Mouse (Mus musculus) embryonic fibroblast, embryonic 13.5 days (primary cell): ENCODE measurements around the gene Vapb. TPM values are rescaled to one million over a fixed set of nuclear protein-coding genes. Genes with fewer than 3 reads are reported as not detected.
"Not testable (repeated sequence)": the region's sequence is repeated elsewhere in the genome, so short reads cannot be mapped to it uniquely, and the experiment has no call there.

Source experiments
- H3K27ac ChIP-seq: 2 replicates; pipeline ENCODE4 v1.5.1; 2012; ENCODE audit warnings: low read length, control low read depth, inconsistent platforms; ENCODE audit not compliant: insufficient read depth
- H3K4me1 ChIP-seq: 2 replicates; pipeline ENCODE4 v1.6.1; 2011; ENCODE audit warnings: low read length; ENCODE audit not compliant: control insufficient read depth, insufficient read depth
- H3K4me3 ChIP-seq: 2 replicates; pipeline ENCODE4 v1.5.1; 2011; ENCODE audit warnings: mild to moderate bottlenecking, control low read depth, low read length; ENCODE audit not compliant: insufficient read depth
- CTCF ChIP-seq: IDR thresholded peaks from 2 replicates; pipeline ENCODE4 v1.5.1; 2011; ENCODE audit warnings: mild to moderate bottlenecking, control low read depth, low read length, moderate library complexity, borderline replicate concordance; ENCODE audit not compliant: insufficient read depth
- POLR2A ChIP-seq: IDR thresholded peaks from 2 replicates; pipeline ENCODE4 v1.6.1; 2011; ENCODE audit warnings: low read depth, mild to moderate bottlenecking, control low read depth, low read length, moderate library complexity
- polyA plus RNA-seq: library from polyadenylated mRNA; stranded (reverse); fragments of >200 nt; gene quantifications from 2 replicates; pipeline ENCODE4 v1.2.4, GENCODE M21; 2011; ENCODE audit warnings: low read depth; ENCODE audit not compliant: missing spikeins, insufficient read length

The Vapb gene
- polyA plus RNA-seq: 85.8 and 99.1 TPM in 2 replicates

DNA sequence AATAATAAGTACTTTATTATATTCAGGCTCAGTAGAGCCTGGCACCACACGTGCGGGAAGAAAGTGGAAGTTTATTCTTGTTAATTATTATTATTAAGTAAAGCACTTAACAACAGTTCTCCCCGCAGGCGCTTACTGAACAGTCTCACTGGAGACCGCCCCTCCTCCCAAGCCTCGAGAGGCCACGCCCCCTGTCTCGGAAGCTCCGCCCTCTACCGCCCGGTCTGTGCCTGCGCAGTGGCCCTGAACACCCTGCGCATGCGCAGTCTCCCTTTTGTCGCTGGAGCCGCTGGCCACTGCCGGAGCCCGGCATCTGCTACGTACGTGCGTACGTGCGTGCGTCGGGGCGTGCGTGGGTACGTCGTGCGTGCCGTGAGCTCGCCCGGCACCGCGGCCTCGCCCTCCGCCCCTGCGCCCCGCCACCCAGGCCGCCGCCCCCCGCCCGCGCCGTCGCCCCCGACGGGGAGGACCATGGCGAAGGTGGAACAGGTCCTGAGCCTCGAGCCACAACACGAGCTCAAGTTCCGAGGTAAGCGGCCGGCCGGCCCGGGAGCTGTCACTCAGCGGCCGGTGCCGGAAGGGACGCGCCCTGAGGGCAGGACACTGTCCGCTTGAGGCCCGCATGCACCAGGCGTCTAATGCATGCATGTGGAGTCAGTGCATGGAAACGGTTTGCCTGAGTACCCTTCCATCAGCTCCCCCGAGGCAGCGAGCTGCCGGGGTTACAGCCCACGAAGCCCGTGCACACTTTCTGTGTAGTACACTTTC is at the start of gene Vapb:
Gene Vapb (plus strand): TSS at position 290 of the 768 bp plus-strand sequence.
- no peaks in the 10 kb centered on the region for H3K4me1 ChIP-seq
- peak within 1 kb of the TSS; percentile 90 for H3K4me3 ChIP-seq
- no peak within 1 kb of the TSS for H3K27ac ChIP-seq
- TF ChIP-seq CTCF: no peak
- TF ChIP-seq POLR2A: peak; percentile 62

DNA sequence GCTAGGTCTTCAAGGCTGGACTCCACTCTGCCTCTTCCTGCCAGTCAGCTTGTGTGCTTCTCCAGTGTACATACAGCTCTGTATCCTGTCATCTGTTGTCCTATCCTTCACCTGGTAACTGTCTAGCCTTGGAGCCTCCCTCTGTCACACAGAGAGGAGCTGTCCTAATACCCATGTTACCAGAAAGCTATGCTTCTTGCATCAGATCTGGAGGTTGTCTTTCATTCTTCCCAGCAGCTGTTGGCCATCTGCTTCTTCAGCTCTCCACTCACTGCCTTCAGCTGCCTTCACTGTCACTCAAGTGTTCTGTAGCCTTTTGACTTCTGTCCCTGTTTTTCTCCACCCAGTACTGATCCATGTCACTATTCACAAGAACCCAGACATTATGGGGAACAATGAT is 47.5 kb upstream of the Vapb start:
- no peak overlapping the region for H3K4me3 ChIP-seq
- H3K27ac ChIP-seq: no peak overlapping the region
- TF ChIP-seq CTCF (no peak), POLR2A (no peak)
- no peaks in the 10 kb centered on the region for H3K4me1 ChIP-seq

GRCm38 (mm10) chr2:173691748-173692147 is 45.6 kb upstream of the Vapb start:
- TF ChIP-seq CTCF: no peak
- no peak for TF ChIP-seq POLR2A
- Histone ChIP-seq H3K27ac (no peak overlapping the region), H3K4me1 (no peaks in the 10 kb centered on the region), H3K4me3 (no peak overlapping the region)

- Histone ChIP-seq H3K4me3 (no peak overlapping the region), H3K4me1 (no peaks in the 10 kb centered on the region), H3K27ac (no peak overlapping the region)
- TF ChIP-seq POLR2A: no peak
- no peak for TF ChIP-seq CTCF
Measured at GRCm38 (mm10) chr2:173692693-173693092, 44.6 kb upstream of the Vapb start.

- Histone ChIP-seq H3K4me1 (peaks cover 10% of the 10 kb centered on the region), H3K4me3 (no peak overlapping the region), H3K27ac (no peak overlapping the region)
- no peak for TF ChIP-seq POLR2A
- TF ChIP-seq CTCF: no peak
Measured at GRCm38 (mm10) chr2:173698850-173699249, 38.5 kb upstream of the Vapb start.

GRCm38 (mm10) chr2:173702096-173702866 is 35.0 kb upstream of the Vapb start:
- Histone ChIP-seq H3K4me1 (peaks cover 13% of the 10 kb centered on the region), H3K27ac (no peak overlapping the region), H3K4me3 (no peak overlapping the region)
- TF ChIP-seq POLR2A (no peak), CTCF (no peak)

GRCm38 (mm10) chr2:173702867-173703237 is 34.5 kb upstream of the Vapb start:
- Histone ChIP-seq H3K4me3 (no peak overlapping the region), H3K27ac (no peak overlapping the region), H3K4me1 (peaks cover 13% of the 10 kb centered on the region)
- TF ChIP-seq CTCF (no peak), POLR2A (no peak)

DNA sequence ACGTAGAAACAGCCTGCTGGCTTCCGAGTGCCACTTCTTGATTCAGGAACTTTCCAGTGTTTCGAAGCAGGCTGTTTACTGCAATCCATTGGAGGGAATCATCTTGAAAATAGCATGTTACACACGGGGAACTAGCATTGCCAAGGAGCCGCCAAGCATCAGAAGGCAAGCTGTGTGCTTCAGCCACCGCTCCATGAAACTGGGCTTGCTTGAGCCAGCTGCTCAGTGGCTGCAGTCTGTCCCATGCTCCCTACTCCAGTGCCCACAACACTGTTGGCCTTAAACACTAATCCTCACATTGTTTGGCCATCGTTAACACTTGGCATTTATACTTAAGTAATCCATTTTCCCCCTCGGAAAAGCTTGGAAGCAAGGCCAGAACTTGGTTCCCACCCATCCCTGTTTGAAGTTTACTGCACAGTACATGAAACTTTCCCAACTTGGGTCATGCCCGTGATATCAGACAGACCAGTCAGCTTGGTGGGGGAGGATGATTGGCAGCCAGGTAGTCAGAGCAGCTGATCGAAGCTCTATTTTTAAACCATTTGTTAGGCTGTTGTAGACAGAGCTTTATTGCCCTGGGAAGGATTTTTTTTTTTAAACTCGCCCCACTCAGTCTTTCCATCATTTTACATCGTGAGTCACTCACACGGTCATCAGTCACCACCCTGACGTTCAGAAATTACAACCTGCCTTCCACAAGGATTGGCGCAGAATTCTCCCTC is 31.3 kb upstream of the Vapb start:
- Histone ChIP-seq H3K4me1 (peaks cover 7% of the 10 kb centered on the region; the same call in 1 of the 2 replicates), H3K27ac (no peak overlapping the region), H3K4me3 (no peak overlapping the region)
- TF ChIP-seq CTCF: no peak
- TF ChIP-seq POLR2A: no peak

GRCm38 (mm10) chr2:173707626-173708025 is 29.7 kb upstream of the Vapb start:
- H3K27ac ChIP-seq, H3K4me1 ChIP-seq, H3K4me3 ChIP-seq: not testable (repeated sequence)
